Mouse (Mus musculus): Measurements from ENCODE around the gene Selenoo. TPM values are rescaled to one million over a fixed set of nuclear protein-coding genes. Genes with fewer than 3 reads are reported as not detected.

The Selenoo gene
- polyA plus RNA-seq, 1 experiment from 2014 or later = 21.5 TPM

DNA sequence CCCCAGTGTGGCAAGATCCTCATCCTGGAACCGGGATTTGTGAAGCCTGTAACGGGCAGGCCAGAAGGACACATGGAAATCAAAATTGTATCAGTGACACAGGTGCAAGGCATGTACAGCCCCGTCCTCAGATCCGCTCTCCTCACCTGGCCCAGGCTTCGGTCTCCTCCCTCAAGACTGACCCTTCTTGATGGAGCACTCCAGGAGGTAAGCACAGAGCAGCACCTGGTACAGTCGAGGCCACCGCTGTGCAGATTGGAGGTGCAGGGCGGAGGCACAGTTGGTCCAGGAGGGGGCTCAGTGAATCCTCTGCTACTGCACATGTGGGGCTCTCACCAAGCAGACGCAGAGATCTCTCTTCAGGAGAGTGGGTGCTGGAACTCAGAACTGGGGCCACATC, 36.5 kb downstream of the Selenoo start:
- Histone ChIP-seq H3K27me3 (ENCODE audit: insufficient read depth, low read length) (no peaks in the 10 kb centered on the region), H3K27ac (ENCODE audit: low read depth) (no peak overlapping the region), H3K4me2 (no peak overlapping the region), H3K36me3 (ENCODE audit: insufficient read depth) (0 out of 2 replicates have a peak, but pooled peaks cover 10% of the 10 kb centered on the region), H3K4me3 (ENCODE audit: low read depth, low read length) (no peak overlapping the region), H3K9ac (no peak overlapping the region), H3K4me1 (ENCODE audit: insufficient read depth) (peaks cover 11% of the 10 kb centered on the region; the same call in 1 of the 2 replicates), H3K9me3 (ENCODE audit: low read depth, low read length) (no peaks in the 10 kb centered on the region)
- WGBS = 93% methylated on average over 9 of the region's 9 CpGs
- DNase-seq (no peak), ATAC-seq (ENCODE audit: insufficient read depth) (no peak)
- no peak for TF ChIP-seq CTCF (IDR thresholded peaks at IDR 0.05; ENCODE audit: low read depth)

DNA sequence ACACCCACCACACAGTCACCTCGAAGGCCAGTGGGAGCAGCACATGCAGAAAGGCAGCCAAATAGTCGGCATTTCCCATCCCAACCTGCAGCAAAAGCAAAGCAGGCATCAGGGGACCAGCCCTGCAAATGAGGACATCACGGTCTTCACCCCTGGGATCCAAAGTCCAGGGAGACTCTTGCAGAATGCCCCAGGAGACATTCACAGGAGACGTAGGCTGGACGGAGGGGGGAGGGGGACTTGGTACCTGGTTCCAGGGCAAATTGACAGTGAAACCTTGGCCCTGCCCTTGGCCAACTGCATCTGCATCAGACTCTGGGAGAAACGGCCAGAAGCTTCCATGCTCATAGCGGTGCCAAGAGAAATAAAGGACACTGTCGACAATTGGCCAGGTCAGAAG, 37.7 kb downstream of the Selenoo start:
- H3K4me3 ChIP-seq (ENCODE audit: low read depth, low read length) = no peak overlapping the region
- DNase-seq (no peak), ATAC-seq (ENCODE audit: insufficient read depth) (no peak)
- no peak overlapping the region for H3K4me2 ChIP-seq
- WGBS = 91% methylated on average over 8 of the region's 8 CpGs
- H3K36me3 ChIP-seq (ENCODE audit: insufficient read depth) = 0 out of 2 replicates have a peak, but pooled peaks cover 6% of the 10 kb centered on the region
- H3K27me3 ChIP-seq (ENCODE audit: insufficient read depth, low read length) = no peaks in the 10 kb centered on the region
- no peaks in the 10 kb centered on the region for H3K9me3 ChIP-seq (ENCODE audit: low read depth, low read length)
- peaks cover 11% of the 10 kb centered on the region; the same call in 1 of the 2 replicates for H3K4me1 ChIP-seq (ENCODE audit: insufficient read depth)
- no peak overlapping the region for H3K9ac ChIP-seq
- no peak overlapping the region for H3K27ac ChIP-seq (ENCODE audit: low read depth)
- TF ChIP-seq CTCF (IDR thresholded peaks at IDR 0.05; ENCODE audit: low read depth) = no peak

- no peaks in the 10 kb centered on the region for H3K27me3 ChIP-seq (ENCODE audit: insufficient read depth, low read length)
- no peak for TF ChIP-seq CTCF (IDR thresholded peaks at IDR 0.05; ENCODE audit: low read depth)
- 0 out of 2 replicates have a peak, but pooled peaks cover 6% of the 10 kb centered on the region for H3K36me3 ChIP-seq (ENCODE audit: insufficient read depth)
- H3K27ac ChIP-seq (ENCODE audit: low read depth) = no peak overlapping the region
- H3K4me2 ChIP-seq = peak overlapping the region; percentile 79
- DNase-seq (no peak), ATAC-seq (ENCODE audit: insufficient read depth) (no peak)
- WGBS = 82% methylated on average over 8 of the region's 8 CpGs
- H3K4me3 ChIP-seq (ENCODE audit: low read depth, low read length) = peak overlapping the region; percentile 51
- H3K4me1 ChIP-seq (ENCODE audit: insufficient read depth) = 0 out of 2 replicates have a peak, but pooled peaks cover 3% of the 10 kb centered on the region
- H3K9ac ChIP-seq = peak overlapping the region; percentile 57; the same call in 1 of the 2 replicates
- no peaks in the 10 kb centered on the region for H3K9me3 ChIP-seq (ENCODE audit: low read depth, low read length)
Observed at GRCm38 (mm10) chr15:89127364-89127940, 38.6 kb downstream of the Selenoo start.

GRCm38 (mm10) chr15:89128382-89129350, 39.8 kb downstream of the Selenoo start, which contains the start of gene Hdac10:
Gene Hdac10, minus strand, starts transcription at chr15:89128700.
- H3K36me3 ChIP-seq (ENCODE audit: insufficient read depth) = 0 out of 2 replicates have a peak, but pooled peaks cover 6% of the 10 kb centered on the region
- H3K27ac ChIP-seq (ENCODE audit: low read depth) = peak within 1 kb of the TSS; percentile 71; the same call in 1 of the 2 replicates
- TF ChIP-seq CTCF (IDR thresholded peaks at IDR 0.05; ENCODE audit: low read depth) = peak; percentile 95
- peak within 1 kb of the TSS; percentile 79 for H3K4me2 ChIP-seq
- H3K4me3 ChIP-seq (ENCODE audit: low read depth, low read length) = peak within 1 kb of the TSS; percentile 51
- 3% methylated on average over 36 of the region's 36 CpGs for WGBS
- H3K27me3 ChIP-seq (ENCODE audit: insufficient read depth, low read length) = no peaks in the 10 kb centered on the region
- peak; percentile 90 for DNase-seq
- ATAC-seq (ENCODE audit: insufficient read depth) = peak; percentile 87
- H3K9me3 ChIP-seq (ENCODE audit: low read depth, low read length) = no peaks in the 10 kb centered on the region
- H3K4me1 ChIP-seq (ENCODE audit: insufficient read depth) = 0 out of 2 replicates have a peak, but pooled peaks cover 3% of the 10 kb centered on the region
- peak within 1 kb of the TSS; percentile 57 for H3K9ac ChIP-seq

DNA sequence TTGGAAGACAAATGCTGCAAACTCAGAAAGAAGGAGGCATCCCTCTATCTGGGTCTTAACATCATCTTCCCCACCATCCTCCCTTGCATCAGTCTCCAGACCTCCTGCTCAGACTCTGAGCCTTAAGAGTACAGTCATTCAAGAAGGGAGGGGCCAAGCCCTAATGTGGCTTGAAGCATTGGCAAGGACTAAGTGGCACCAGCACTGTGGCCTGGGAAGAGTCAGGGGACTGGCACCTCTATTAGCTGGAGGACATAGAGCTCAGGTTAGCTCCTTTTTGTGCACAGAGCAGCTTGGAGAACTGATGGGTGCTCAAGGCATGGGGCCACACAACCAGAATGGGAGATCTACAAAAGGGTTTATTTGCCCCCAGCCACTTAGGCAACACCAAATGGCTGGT, 41.4 kb downstream of the Selenoo start:
- H3K4me1 ChIP-seq (ENCODE audit: insufficient read depth) = 0 out of 2 replicates have a peak, but pooled peaks cover 3% of the 10 kb centered on the region
- no peak for ATAC-seq (ENCODE audit: insufficient read depth)
- no peak for DNase-seq
- no peaks in the 10 kb centered on the region for H3K27me3 ChIP-seq (ENCODE audit: insufficient read depth, low read length)
- no peak for TF ChIP-seq CTCF (IDR thresholded peaks at IDR 0.05; ENCODE audit: low read depth)
- H3K4me2 ChIP-seq = no peak overlapping the region
- no peak overlapping the region for H3K27ac ChIP-seq (ENCODE audit: low read depth)
- 0 out of 2 replicates have a peak, but pooled peaks cover 3% of the 10 kb centered on the region for H3K36me3 ChIP-seq (ENCODE audit: insufficient read depth)
- H3K4me3 ChIP-seq (ENCODE audit: low read depth, low read length) = no peak overlapping the region
- no peak overlapping the region for H3K9ac ChIP-seq
- H3K9me3 ChIP-seq (ENCODE audit: low read depth, low read length) = no peaks in the 10 kb centered on the region

DNA sequence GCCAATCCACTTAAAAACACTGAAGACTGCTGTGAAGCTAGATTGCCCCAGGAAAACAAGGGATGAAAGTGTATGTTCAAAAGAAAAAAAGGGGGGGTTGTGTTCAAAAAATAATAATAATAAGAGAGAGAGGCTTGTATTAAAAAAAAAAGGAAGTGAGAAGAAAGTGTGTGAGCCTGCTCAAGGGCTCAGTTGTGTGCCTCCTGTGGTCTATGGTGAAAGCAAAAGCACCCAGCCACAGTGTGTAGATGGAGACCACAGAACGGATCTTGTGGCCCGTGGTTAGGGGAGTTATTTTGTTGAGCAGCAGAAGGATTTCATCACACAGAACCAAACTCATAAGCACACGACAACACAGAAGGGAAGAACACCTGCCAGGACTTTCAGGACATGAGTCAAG, 42.4 kb downstream of the Selenoo start:
- H3K9me3 ChIP-seq (ENCODE audit: low read depth, low read length) = no peaks in the 10 kb centered on the region
- TF ChIP-seq CTCF (IDR thresholded peaks at IDR 0.05; ENCODE audit: low read depth) = no peak
- DNase-seq (no peak), ATAC-seq (ENCODE audit: insufficient read depth) (no peak)
- H3K36me3 ChIP-seq (ENCODE audit: insufficient read depth) = no peaks in the 10 kb centered on the region
- H3K27ac ChIP-seq (ENCODE audit: low read depth) = no peak overlapping the region
- no peak overlapping the region for H3K9ac ChIP-seq
- H3K4me3 ChIP-seq (ENCODE audit: low read depth, low read length) = no peak overlapping the region
- H3K27me3 ChIP-seq (ENCODE audit: insufficient read depth, low read length) = no peaks in the 10 kb centered on the region
- 0 out of 2 replicates have a peak, but pooled peaks cover 3% of the 10 kb centered on the region for H3K4me1 ChIP-seq (ENCODE audit: insufficient read depth)
- no peak overlapping the region for H3K4me2 ChIP-seq
- 81% methylated on average over 3 of the region's 3 CpGs for WGBS
